Mouse (Mus musculus) small intestine, adult 2 months (tissue): ENCODE data around the gene Hspa12b. TPM values are rescaled to one million over a fixed set of nuclear protein-coding genes. Genes with fewer than 3 reads are reported as not detected.

Source experiments
- H3K27ac ChIP-seq: fragments of 200-500 bp; 2 replicates; pipeline ENCODE4 v1.5.1; 2012; ENCODE audit warnings: low read depth, low read length, control low read depth, inconsistent platforms; ENCODE audit not compliant: insufficient read depth
- H3K27me3 ChIP-seq: fragments of 200-500 bp; 2 replicates; pipeline ENCODE4 v1.6.1; 2012; ENCODE audit warnings: mild to moderate bottlenecking, moderate library complexity, low read length, inconsistent platforms; ENCODE audit not compliant: control insufficient read depth, insufficient read depth
- H3K36me3 ChIP-seq: fragments of 200-500 bp; 2 replicates; pipeline ENCODE4 v1.6.1; 2012; ENCODE audit warnings: mild to moderate bottlenecking, low read length, control low read depth, inconsistent platforms; ENCODE audit not compliant: control insufficient read depth, insufficient read depth
- H3K4me1 ChIP-seq: fragments of 200-500 bp; 2 replicates; pipeline ENCODE4 v1.6.1; 2012; ENCODE audit warnings: low read length, inconsistent platforms, mixed read lengths; ENCODE audit not compliant: control insufficient read depth, insufficient read depth, insufficient read length
- H3K4me3 ChIP-seq: fragments of 200-500 bp; 2 replicates; pipeline ENCODE4 v1.5.1; 2012; ENCODE audit warnings: low read depth, mild to moderate bottlenecking, control low read depth, inconsistent platforms, low read length, moderate library complexity
- CTCF ChIP-seq: fragments of 200-500 bp; IDR thresholded peaks from 2 replicates; pipeline ENCODE4 v1.5.1; 2012; ENCODE audit warnings: low read depth, mild to moderate bottlenecking, control low read depth, inconsistent platforms, low read length, moderate library complexity, mixed read lengths; ENCODE audit not compliant: insufficient replicate concordance, insufficient read length; ENCODE audit errors: extremely low read depth
- POLR2A ChIP-seq: fragments of 200-500 bp; IDR thresholded peaks from 2 replicates; pipeline ENCODE4 v1.6.1; 2012; ENCODE audit warnings: low read depth, mild to moderate bottlenecking, control low read depth, inconsistent platforms, low read length, moderate library complexity
- WGBS: fragments of 180-500 bp; shearing (Covaris S2); methylation state at CpG from one replicate; pipeline ENCODE4 v1.1.7; 2018; 5-methylcytosine and 5-hydroxymethylcytosine counted together
- polyA plus RNA-seq: library from polyadenylated mRNA; depleted of rRNA; stranded (reverse); fragments of >200 nt; gene quantifications from 2 replicates; pipeline ENCODE4 v1.2.3, GENCODE M21; 2012

Hspa12b gene
- polyA plus RNA-seq, 1 experiment = 3.3 TPM

- Histone ChIP-seq H3K27me3 (no peaks in the 10 kb centered on the region), H3K4me3 (no peak overlapping the region), H3K27ac (no peak overlapping the region), H3K36me3 (no peaks in the 10 kb centered on the region), H3K4me1 (peaks cover 13% of the 10 kb centered on the region)
- 82% methylated on average over 9 of the region's 9 CpGs for WGBS
- TF ChIP-seq POLR2A = no peak
- no peak for TF ChIP-seq CTCF
Observed at GRCm38 (mm10) chr2:131172322-131172721, 45.2 kb downstream of the Hspa12b start.

- H3K36me3 ChIP-seq = peaks cover 3% of the 10 kb centered on the region; the same call in 1 of the 2 replicates
- H3K27ac ChIP-seq = no peak overlapping the region
- no peaks in the 10 kb centered on the region for H3K27me3 ChIP-seq
- TF ChIP-seq POLR2A = no peak
- no peak for TF ChIP-seq CTCF
- H3K4me3 ChIP-seq = peak overlapping the region; percentile 57
- peaks cover 27% of the 10 kb centered on the region for H3K4me1 ChIP-seq
- 5% methylated on average over 11 of the region's 11 CpGs for WGBS
Observed at GRCm38 (mm10) chr2:131174700-131175099, 47.6 kb downstream of the Hspa12b start.

- WGBS = 56% methylated on average over 3 of the region's 3 CpGs
- H3K27ac ChIP-seq = peak overlapping the region; percentile 96
- peaks cover 3% of the 10 kb centered on the region; the same call in 1 of the 2 replicates for H3K36me3 ChIP-seq
- H3K27me3 ChIP-seq = no peaks in the 10 kb centered on the region
- H3K4me3 ChIP-seq = no peak overlapping the region
- peaks cover 27% of the 10 kb centered on the region for H3K4me1 ChIP-seq
- no peak for TF ChIP-seq POLR2A
- TF ChIP-seq CTCF = no peak
Observed at GRCm38 (mm10) chr2:131175286-131175944, 48.3 kb downstream of the Hspa12b start.

GRCm38 (mm10) chr2:131175945-131176309 is 48.8 kb downstream of the Hspa12b start:
- Histone ChIP-seq H3K4me3 (no peak overlapping the region), H3K4me1 (peaks cover 27% of the 10 kb centered on the region), H3K36me3 (peaks cover 3% of the 10 kb centered on the region; the same call in 1 of the 2 replicates), H3K27me3 (no peaks in the 10 kb centered on the region), H3K27ac (peak overlapping the region; percentile 96)
- TF ChIP-seq CTCF (no peak), POLR2A (no peak)
- WGBS = 28% methylated on average over 1 of the region's 1 CpGs

- H3K27ac ChIP-seq = peak overlapping the region; percentile 96
- H3K27me3 ChIP-seq = no peaks in the 10 kb centered on the region
- 20% methylated on average over 5 of the region's 5 CpGs for WGBS
- H3K36me3 ChIP-seq = peaks cover 3% of the 10 kb centered on the region; the same call in 1 of the 2 replicates
- peak overlapping the region; percentile 92; the same call in 1 of the 2 replicates for H3K4me3 ChIP-seq
- peaks cover 27% of the 10 kb centered on the region for H3K4me1 ChIP-seq
- TF ChIP-seq CTCF (no peak), POLR2A (no peak)
Observed at GRCm38 (mm10) chr2:131176491-131176890, 49.4 kb downstream of the Hspa12b start.

- Histone ChIP-seq H3K27me3 (no peaks in the 10 kb centered on the region), H3K4me1 (peaks cover 27% of the 10 kb centered on the region), H3K36me3 (peaks cover 3% of the 10 kb centered on the region; the same call in 1 of the 2 replicates), H3K4me3 (peak overlapping the region; percentile 92), H3K27ac (peak overlapping the region; percentile 85)
- 34% methylated on average over 9 of the region's 9 CpGs for WGBS
- no peak for TF ChIP-seq POLR2A
Observed at GRCm38 (mm10) chr2:131177932-131178331, 50.9 kb downstream of the Hspa12b start.

- H3K27me3 ChIP-seq = no peaks in the 10 kb centered on the region
- peaks cover 3% of the 10 kb centered on the region; the same call in 1 of the 2 replicates for H3K36me3 ChIP-seq
- WGBS = 9% methylated on average over 26 of the region's 26 CpGs
- H3K27ac ChIP-seq = peak overlapping the region; percentile 85
- TF ChIP-seq CTCF (no peak), POLR2A (no peak)
- H3K4me3 ChIP-seq = peak overlapping the region; percentile 92
- peaks cover 27% of the 10 kb centered on the region for H3K4me1 ChIP-seq
Observed at GRCm38 (mm10) chr2:131178828-131179245, 51.8 kb downstream of the Hspa12b start.

- Histone ChIP-seq H3K27ac (peak overlapping the region; percentile 85), H3K27me3 (no peaks in the 10 kb centered on the region), H3K36me3 (peaks cover 3% of the 10 kb centered on the region; the same call in 1 of the 2 replicates), H3K4me3 (peak overlapping the region; percentile 92), H3K4me1 (peaks cover 26% of the 10 kb centered on the region)
- TF ChIP-seq CTCF (no peak), POLR2A (peak; percentile 40; the same call in 1 of the 2 replicates)
- under 1% methylated on average over 67 of the region's 67 CpGs for WGBS
Observed at GRCm38 (mm10) chr2:131179246-131179886, 52.3 kb downstream of the Hspa12b start.
